Mouse (Mus musculus) pancreas, adult 10 weeks (tissue): Measurements from ENCODE around the gene Gm4177. TPM values are rescaled to one million over a fixed set of nuclear protein-coding genes. Genes with fewer than 3 reads are reported as not detected.

Experiments
- polyA plus RNA-seq: library from polyadenylated mRNA; stranded (reverse); fragments of 350-450 nt; fragmentation: Illumina TruSeq; extraction: RNeasy Lipid Tissue Mini Kit (QIAGEN cat#74804); gene quantifications from one replicate; pipeline ENCODE4 v1.2.3, GENCODE M21; 2015; ENCODE audit warnings: low read depth, low replicate concordance; ENCODE audit not compliant: insufficient read depth

Gene Gm4177
- not detected for polyA plus RNA-seq

DNA sequence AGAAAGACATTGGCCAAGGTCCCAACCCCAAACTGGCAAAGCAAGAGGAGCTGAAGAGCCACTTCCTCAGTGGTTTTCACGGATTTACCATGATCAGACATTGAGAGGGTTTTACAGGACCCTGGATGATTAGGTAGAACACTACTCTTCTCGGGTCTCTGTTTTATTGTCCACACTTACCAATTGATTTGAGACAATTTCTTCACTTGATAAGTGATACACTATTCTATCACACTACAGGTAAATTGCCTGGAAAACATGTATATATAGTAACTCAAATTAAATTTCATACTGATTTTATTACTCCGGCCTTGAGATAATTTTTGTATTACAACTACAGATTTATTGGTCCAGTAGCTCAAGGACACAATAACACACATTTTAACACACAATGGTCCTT lies at the start of gene Gm4177:
Gene Gm4177, minus strand, starts transcription at position 101 of the 400 bp plus-strand sequence.

GRCm38 (mm10) chr7:21844167-21844566 lies 47.6 kb upstream of the Gm4177 start, which contains the start of gene Gm5725:
Gene Gm5725 (minus strand): TSS chr7:21844267.

GRCm38 (mm10) chr7:21832051-21832450 lies 35.5 kb upstream of the Gm4177 start, which contains the start of gene Vmn1r135:
Gene Vmn1r135 (plus strand): TSS chr7:21832351.

GRCm38 (mm10) chr7:21761375-21761774 lies 35.2 kb downstream of the Gm4177 start, which contains the start of gene Gm4175:
Gene Gm4175 (minus strand): TSS chr7:21761475.

Other genes starting within 250 kb of the Gm4177 start
- gene Vmn1r132, start 182.6 kb downstream of the Gm4177 start, polyA plus RNA-seq, result not detected
- not detected for gene Gm4175, start 35.3 kb downstream of the Gm4177 start, polyA plus RNA-seq
- gene Vmn1r135, start 35.6 kb upstream of the Gm4177 start, polyA plus RNA-seq, result not detected
- not detected for gene Gm5725, start 47.5 kb upstream of the Gm4177 start, polyA plus RNA-seq
- not detected for gene Gm5891, start 124.6 kb upstream of the Gm4177 start, polyA plus RNA-seq
- not detected for gene Vmn1r137, start 197.9 kb upstream of the Gm4177 start, polyA plus RNA-seq
- gene Vmn1r138, start 232.2 kb upstream of the Gm4177 start, polyA plus RNA-seq, result not detected